Mouse (Mus musculus) left cerebral cortex, adult 11 months (tissue): Measurements from ENCODE around the gene Sult3a2.
"Not testable (repeated sequence)": the region's sequence is repeated elsewhere in the genome, so short reads cannot be mapped to it uniquely, and the experiment has no call there.

Experiments
- DNase-seq: peaks from one replicate; pipeline ENCODE4 v3.0.0; 2022; ENCODE audit warnings: low spot score

The Sult3a2 gene

DNA sequence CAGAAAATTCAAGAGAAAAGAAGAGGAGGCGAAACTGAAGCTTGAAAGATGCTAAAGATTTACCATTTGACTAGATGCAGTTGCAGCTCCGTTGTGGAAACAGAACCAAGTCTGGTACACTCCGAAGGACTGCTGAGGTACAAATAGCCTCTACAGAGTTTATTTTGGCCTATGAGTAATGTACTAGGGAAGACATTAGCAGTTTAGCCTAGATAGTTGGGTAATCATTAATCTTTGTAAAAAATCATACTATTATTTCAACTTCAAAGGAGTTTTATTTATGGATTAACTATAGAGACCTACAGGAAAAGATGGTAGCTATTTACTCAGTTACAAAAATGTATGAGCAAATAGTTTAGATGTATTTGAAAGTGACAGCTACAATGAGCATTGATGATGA, at the start of gene Sult3a2:
TSS of gene Sult3a2 (minus strand) at position 101 of the 400 bp plus-strand sequence.
- DNase-seq, result no peak

DNA sequence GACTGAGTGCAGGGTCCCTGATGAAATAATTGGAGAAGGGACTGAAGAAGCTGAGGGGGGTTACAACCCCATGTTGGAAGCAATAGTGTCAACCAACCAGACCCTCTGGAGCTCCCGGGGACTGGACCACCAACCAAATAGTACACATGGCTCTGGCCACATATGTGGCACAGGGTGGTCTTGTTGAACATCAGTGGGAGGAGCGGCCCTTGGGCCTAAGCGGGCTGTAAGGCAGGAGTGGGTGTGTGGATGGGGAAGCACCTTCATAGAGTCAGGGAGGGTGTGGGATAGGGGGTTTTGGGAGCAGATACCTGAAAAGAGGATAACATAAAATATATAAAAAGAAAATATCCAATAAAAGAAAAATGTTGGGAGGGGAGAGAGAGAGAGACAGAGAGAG, 34.4 kb upstream of the Sult3a2 start:
- DNase-seq, result no peak

GRCm38 (mm10) chr10:33816923-33817322, 30.4 kb upstream of the Sult3a2 start:
- no peak for DNase-seq

DNA sequence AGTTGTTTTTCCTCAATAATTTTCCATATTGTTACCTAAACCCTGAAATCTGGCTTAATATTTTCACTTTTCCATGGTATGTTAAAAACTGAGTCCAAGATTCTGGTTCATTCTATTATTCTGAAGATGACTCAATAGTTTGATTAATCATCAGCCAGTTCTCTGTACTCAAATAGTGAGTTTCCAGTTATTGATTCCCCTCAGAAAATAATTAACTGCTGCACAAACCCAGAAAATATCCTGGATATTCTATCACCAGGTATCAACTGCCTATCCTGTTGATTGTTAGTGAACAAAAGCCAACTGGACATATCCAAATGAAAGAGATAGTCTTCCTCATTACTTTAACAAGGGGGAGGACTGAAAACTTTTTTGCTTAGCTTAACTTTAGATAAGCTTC, 27.8 kb upstream of the Sult3a2 start:
- DNase-seq, result no peak

- no peak for DNase-seq
Measured at GRCm38 (mm10) chr10:33811807-33812206, 25.3 kb upstream of the Sult3a2 start.

DNA sequence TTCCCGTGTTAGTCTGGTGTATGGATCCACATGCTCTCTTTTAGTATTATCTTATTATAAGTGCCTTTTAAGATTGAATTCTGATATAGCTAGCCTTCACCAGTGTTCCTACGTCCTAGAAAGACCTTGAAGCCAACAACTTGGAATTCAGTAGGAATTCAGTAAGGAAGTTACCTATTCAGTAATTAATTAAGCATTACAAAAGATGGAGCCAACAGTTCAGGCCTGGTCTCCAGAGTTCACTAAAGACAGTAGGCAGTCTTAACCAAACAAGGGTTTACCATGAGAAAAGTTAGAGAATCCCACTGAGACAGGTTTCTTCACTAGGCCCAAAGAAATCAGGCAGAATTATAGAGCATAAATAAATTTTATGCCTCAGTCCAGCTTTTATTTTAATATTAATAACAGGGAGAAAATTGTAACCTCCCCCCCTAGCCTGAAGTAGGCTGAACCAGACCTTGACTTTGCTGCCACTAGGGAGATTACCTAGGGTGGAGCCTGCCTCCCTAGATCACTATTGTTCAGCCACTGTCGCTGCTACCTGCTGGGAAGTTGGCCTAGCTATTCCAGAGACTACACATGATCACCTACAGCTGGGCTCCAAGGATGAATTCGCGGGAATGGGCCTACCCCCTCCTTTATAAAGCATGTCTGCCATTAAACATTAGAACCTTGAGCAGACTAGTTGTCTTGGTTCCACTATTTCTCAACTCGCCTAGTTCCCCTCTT, 10.9 kb upstream of the Sult3a2 start:
- DNase-seq, result not testable (repeated sequence)

- not testable (repeated sequence) for DNase-seq
Measured at GRCm38 (mm10) chr10:33796269-33796915, 9.9 kb upstream of the Sult3a2 start.

- DNase-seq, result not testable (repeated sequence)
Measured at GRCm38 (mm10) chr10:33792166-33792565, 5.7 kb upstream of the Sult3a2 start.

DNA sequence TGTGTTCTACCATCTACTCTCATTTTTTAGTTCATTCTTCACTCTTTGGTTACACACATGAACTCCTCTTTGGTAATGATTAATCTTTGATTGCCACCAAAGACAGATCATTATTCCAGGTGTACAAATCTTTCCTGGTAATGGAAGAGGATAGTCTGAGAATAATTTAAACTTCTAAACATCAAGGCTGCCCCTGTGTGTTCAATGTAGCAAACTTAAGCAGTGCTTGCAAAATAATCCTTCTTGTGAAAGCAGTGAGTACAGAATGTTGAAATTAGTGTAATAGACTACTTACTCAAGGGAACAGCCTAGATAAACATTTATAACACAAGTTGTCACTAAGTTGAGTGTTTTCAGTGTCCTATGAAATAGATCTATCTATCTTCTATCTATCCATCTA, 1.0 kb upstream of the Sult3a2 start:
- no peak for DNase-seq

GRCm38 (mm10) chr10:33735251-33735650, 51.3 kb downstream of the Sult3a2 start:
- not testable (repeated sequence) for DNase-seq

GRCm38 (mm10) chr10:33733241-33733640, 53.3 kb downstream of the Sult3a2 start:
- no peak for DNase-seq

GRCm38 (mm10) chr10:33732409-33733185, 53.9 kb downstream of the Sult3a2 start:
- DNase-seq, result no peak

DNA sequence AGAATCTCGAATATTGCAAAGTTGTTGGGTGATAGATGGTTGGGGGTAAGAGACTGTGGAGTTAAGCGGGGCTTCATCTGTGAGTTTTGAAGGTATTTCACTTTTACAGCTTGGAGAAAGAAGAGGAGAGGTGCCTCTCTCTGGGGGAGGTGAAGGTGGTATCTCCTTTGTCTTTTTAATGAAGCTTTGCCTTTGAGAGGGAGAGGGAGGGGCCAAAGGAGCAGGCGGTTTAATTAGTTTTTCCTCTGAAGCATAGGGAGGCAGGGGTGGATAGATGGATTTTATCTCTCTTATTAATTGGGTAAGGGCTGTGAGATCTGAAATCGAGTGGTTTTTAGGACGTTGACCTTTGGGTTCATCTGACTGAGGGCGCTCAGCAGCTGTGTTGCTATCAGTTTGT, 62.7 kb downstream of the Sult3a2 start:
- no peak for DNase-seq

- no peak for DNase-seq
Measured at GRCm38 (mm10) chr10:33721827-33722438, 64.6 kb downstream of the Sult3a2 start.
